Mouse (Mus musculus): ENCODE measurements around the gene Tle4.

The Tle4 gene

GRCm38 (mm10) chr19:14451329-14451728, 146.5 kb downstream of the Tle4 start:
- DNase-seq, result no peak

- DNase-seq, result peak in 1 of 2 experiments; percentile 19
Observed at GRCm38 (mm10) chr19:14449738-14450137, 148.1 kb downstream of the Tle4 start.

- no peak for DNase-seq
Observed at GRCm38 (mm10) chr19:14448586-14448985, 149.3 kb downstream of the Tle4 start.

- peak in 1 of 2 experiments; percentile 24 for DNase-seq
Observed at GRCm38 (mm10) chr19:14447474-14447873, 150.4 kb downstream of the Tle4 start.

GRCm38 (mm10) chr19:14441861-14442260, 156.0 kb downstream of the Tle4 start:
- no peak for DNase-seq

- DNase-seq, result no peak
Observed at GRCm38 (mm10) chr19:14437226-14437625, 160.6 kb downstream of the Tle4 start.

GRCm38 (mm10) chr19:14436567-14436966, 161.3 kb downstream of the Tle4 start:
- DNase-seq, result no peak

GRCm38 (mm10) chr19:14435681-14436376, 162.0 kb downstream of the Tle4 start:
- DNase-seq, result peak; percentile 29 to 41

- DNase-seq, result no peak
Observed at GRCm38 (mm10) chr19:14433900-14434299, 164.0 kb downstream of the Tle4 start.

- DNase-seq, result no peak
Observed at GRCm38 (mm10) chr19:14432436-14432835, 165.4 kb downstream of the Tle4 start.

GRCm38 (mm10) chr19:14426920-14427319, 170.9 kb downstream of the Tle4 start:
- no peak for DNase-seq

- no peak for DNase-seq
Observed at GRCm38 (mm10) chr19:14426244-14426868, 171.5 kb downstream of the Tle4 start.

GRCm38 (mm10) chr19:14425122-14425521, 172.7 kb downstream of the Tle4 start:
- no peak for DNase-seq

GRCm38 (mm10) chr19:14424016-14424964, 173.6 kb downstream of the Tle4 start:
- no peak for DNase-seq

- DNase-seq, result no peak
Observed at GRCm38 (mm10) chr19:14421691-14422090, 176.2 kb downstream of the Tle4 start.

- DNase-seq, result no peak
Observed at GRCm38 (mm10) chr19:14419886-14420285, 178.0 kb downstream of the Tle4 start.

GRCm38 (mm10) chr19:14416845-14417244, 181.0 kb downstream of the Tle4 start:
- DNase-seq, result peak; percentile 91 to 97

- DNase-seq, result peak in 1 of 2 experiments; percentile 21
Observed at GRCm38 (mm10) chr19:14415996-14416395, 181.9 kb downstream of the Tle4 start.

GRCm38 (mm10) chr19:14414957-14415356, 182.9 kb downstream of the Tle4 start:
- no peak for DNase-seq

- no peak for DNase-seq
Observed at GRCm38 (mm10) chr19:14406603-14407002, 191.2 kb downstream of the Tle4 start.
